Mouse (Mus musculus): ENCODE data around the gene Akap13. TPM values are rescaled to one million over a fixed set of nuclear protein-coding genes. Genes with fewer than 3 reads are reported as not detected.

Gene Akap13
- total RNA-seq, 2 experiments from 2014 or later: 22.5 to 29.6 TPM

DNA sequence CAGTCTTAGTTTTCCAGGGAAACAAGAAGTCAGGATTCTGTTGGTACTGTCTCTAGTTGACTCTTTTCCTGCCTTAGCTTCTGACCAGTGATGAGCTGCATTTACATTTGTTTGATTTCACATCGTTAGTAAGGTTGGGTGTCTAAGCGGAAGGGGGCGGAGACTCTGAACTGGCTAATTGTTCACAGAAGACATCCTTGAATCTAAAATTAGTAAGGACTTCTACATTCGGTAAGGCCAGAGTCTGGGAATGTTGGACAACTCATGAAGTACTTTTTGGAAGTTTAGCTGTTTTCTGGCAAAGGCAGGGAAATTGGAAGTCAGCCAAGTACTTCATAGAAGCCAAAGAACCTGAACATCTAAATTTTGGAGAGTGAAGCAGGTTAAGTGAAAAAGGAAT is 188.7 kb downstream of the Akap13 start:
- intact Hi-C loops (cut with DNase I): no loop called here
- DNase-seq (ENCODE audit: low spot score in 2 of 2): no peak

DNA sequence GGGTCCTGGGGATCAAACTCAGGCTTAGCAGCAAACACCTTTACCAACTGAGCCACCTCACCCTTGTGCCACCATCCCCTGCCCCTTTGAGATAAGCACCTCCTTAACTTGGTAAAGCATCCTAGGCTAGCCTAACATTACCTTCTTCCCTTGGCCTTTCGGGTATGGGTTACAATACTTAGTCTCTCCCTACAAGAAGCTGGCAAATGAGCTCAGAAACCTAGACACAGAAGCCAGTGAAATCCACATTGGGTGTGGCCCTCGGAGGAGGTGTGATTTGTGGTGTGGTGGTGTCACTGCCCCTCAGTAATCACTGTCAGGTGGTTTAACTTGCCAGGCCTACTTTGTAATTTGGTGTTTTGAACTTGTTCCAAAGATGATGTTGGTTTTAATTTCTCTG is 189.3 kb downstream of the Akap13 start:
- DNase-seq (ENCODE audit: low spot score in 2 of 2): no peak
- intact Hi-C loops (cut with DNase I): no loop called here

DNA sequence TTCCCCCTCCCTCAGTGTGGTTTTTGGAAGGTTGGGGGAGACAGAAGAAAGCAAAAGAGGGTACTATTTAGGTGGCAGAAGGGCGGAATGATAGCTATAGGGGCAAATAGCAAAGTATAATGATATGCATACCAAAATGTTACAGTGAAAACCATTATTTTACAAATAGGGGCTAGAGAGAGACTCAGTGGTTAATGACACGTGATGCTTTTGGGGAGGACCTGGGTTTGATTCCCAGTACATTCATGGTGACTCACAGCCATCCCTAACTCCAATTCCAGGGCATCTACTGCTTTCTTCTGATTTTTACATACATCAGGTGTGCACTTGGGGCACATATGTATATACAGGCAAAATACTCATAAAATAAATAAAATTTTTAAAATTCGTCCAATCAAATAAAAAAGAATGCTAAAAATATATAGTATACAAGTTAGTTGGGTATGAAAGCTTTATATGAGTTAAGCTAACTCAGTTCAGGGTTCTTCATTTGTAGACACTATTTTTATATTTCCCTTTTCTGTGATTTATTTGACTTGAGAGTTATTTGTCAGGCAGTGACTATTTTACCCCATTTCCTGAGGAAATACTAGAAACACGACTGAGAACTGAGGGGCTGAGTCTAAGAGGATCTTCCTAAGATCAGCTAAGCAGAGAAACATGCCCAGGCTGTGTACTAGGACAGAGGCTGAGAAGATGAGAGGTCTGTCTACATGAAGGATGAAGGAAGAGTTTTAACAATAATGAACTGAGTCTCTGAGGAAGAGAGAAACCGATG is 190.0 kb downstream of the Akap13 start:
- intact Hi-C loops (cut with DNase I): no loop called here
- no peak for DNase-seq (ENCODE audit: low spot score in 2 of 2)

DNA sequence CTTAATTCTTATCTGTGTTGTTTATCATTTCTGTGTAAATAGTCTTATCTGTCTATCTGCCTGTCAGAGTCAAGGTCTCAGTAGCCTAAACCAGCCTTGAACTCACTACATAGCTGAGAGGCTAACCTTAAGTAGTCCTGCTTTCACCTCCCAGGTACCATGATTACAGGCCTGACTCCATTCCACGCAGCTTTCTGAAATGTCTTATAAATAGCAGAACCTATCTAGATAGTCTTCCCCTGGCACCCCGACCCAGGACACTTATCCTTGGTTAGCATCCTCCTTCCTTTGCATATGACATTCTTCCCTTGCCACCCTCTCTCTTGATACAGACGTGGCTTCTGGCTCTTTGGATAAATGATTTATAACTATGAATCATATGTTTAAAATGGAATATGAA is 192.7 kb downstream of the Akap13 start:
- intact Hi-C loops (cut with DNase I): no loop called here
- DNase-seq (ENCODE audit: low spot score in 2 of 2): no peak

DNA sequence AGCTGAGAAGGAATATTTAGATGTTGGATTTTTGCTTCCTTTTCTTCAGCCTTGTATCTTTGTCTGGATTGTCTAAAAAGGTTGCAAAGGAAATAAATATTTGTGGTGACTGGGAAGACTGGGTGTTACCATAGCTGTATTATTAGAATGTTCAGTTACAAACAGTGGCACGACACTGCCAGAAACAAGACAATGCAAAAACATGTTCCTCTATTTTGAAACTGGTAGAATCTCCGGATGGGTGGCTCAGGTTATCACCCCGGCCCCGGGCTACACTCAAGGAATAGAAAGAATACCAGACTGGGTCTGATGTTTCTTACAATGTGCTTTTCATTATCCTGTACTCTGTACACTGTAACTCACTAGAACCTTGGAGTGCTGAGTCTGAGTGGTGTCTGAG is 193.6 kb downstream of the Akap13 start:
- no peak for DNase-seq (ENCODE audit: low spot score in 2 of 2)
- intact Hi-C loops (cut with DNase I): no loop called here

DNA sequence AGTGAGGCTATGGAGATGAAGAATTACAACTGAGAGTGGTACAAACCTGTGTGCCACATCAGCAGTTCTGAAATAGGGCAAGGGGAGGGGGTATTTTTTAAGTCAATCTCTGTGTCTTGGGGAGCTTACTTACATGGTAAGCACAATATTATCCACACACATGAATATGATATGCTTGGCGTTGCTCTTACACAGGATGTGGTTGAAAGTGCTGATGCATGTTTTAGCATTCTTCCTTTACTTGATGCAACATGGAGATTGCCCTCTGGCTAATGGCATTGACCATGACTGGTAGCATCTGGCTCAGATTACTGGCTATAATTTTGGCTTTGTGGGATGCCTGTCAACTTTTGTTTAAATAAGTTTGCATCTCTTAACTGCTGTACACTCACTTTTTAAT is 194.6 kb downstream of the Akap13 start:
- intact Hi-C loops (cut with DNase I): no loop called here
- DNase-seq (ENCODE audit: low spot score in 2 of 2): no peak

DNA sequence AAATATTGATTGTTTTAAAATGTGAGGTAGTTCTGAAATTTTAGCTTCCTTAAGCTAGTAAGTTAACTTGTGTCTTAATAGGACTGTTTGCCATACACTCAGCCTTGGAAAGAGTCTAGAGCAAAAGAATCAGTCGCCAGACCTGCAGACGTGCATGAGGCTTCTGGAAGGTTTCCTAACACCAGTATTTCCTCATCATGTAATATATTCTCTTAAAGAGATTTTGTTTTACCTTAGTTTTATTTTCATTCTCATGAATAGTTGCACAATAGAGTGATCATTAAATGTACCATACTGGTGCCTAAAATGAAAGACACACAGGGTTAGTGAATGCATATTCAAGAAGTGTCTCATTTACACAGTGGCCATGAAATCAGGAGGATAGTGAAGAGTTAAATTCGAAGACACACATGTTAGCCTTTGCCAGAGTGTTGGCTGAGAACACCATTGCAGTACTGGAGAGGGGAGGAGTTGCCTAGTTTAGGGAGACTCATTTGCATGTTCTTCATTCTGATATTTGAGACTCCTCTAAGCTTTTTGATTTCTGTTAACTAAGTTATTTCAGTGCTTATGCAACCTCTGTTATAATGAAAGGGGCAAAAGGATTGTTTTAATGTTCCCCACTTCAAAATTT is 198.5 kb downstream of the Akap13 start:
- intact Hi-C loops (cut with DNase I): no loop called here
- DNase-seq (ENCODE audit: low spot score in 2 of 2): no peak

DNA sequence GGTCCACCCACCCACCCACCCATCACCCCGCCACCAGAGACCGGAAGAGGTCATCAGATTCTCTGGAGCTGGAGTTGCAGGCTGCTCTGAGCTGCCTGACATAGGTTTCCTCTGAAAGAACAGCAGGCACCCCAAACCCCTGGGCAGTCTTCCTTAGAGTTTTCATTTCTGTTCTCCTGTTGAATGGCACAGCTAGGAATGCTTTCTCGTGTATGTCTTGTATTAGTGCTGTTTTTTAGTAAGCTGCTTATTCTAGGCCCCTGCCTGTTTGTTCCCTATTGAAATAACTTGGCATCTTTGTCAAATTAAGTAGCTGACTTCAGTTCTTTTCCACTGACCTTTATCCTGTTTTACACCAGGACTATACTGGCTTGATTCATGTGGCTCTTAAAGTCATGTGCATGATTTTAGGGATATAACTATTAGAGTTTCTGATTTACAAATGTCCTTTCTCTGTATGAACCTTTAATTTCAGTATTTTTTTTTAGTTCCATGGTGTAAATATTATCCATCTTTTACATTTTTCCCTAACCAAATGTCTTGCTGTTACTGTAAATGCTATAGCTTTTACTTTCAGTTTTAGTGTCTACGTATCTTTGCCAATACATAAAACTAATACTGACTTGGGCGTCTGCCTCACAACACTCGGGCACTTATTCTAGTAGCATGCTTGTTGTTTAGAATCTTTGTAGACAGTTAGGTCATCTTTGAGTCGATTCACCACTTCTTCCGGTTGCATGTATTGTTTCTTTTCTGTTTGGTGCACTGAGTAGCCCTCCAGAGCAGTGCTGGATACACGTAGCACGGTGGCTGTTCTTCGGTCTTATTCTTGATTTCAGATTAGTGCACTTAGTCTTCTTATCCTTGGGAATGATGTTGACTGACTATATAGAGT is 200.1 kb downstream of the Akap13 start:
- DNase-seq (ENCODE audit: low spot score in 2 of 2): no peak
- intact Hi-C loops (cut with DNase I): no loop called here

DNA sequence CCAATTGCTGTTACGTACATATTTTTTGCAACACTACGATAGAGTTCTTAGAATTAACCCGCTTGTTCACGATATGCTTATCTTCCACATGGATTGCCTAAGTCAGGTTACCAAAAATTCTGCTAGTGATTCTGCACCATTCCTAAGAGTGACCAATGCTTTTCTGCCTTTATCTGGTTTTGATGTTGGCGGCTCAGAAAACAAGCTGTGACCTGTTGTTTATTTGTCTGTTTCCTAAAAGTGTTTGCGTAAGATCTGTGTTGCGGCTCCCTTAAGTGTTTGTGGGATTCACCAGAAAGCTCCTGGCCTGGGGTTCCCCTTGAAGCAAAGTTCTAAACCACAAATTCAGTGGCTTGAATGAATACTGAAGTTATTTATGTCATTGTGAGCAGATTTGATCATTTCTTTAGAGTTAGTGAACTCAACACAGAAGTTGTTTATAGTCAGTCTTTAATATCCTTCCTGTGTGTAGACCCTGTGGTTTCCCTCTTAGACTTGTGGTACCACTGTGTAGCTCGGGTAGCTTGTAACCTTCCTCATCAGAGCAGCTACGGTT is 201.0 kb downstream of the Akap13 start:
- no peak for DNase-seq (ENCODE audit: low spot score in 2 of 2)
- intact Hi-C loops (cut with DNase I): no loop called here

DNA sequence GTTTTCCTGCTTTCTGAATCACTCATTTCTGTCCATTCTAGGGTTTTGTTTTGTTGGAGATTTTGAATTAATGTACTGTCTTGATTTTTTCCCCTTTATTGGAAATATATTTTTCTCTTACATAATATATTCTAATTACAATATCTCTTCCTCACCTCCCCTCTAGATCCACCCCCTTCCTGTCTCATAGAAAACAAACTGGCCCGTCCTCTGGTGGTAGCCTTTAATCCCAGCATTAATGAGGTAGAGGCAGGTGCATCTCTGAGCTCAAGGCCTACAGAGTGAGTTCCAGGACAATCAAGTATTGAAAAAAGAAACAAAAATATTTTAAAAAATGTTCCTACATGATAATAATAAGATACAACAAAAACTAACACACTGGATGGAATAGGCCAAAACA is 201.6 kb downstream of the Akap13 start:
- intact Hi-C loops (cut with DNase I): no loop called here
- DNase-seq (ENCODE audit: low spot score in 2 of 2): no peak

DNA sequence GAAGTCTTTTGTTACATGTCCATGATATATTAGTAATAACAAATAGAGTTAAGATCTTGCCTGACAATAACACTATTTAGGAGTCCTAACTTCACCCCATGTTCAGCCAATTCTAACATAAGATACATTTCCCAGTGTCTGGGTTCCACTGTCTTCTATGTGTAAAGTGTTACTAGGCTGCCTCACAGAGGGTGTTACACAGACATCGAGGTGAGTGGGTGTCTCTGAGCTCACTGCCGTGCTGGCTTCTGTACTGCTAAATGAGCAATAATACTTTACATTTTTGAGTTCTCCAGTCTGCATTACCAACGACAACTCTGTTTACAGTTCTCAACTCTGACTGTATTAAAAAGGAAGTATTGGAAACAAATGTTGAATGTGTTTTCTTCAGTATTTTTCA is 209.1 kb downstream of the Akap13 start:
- DNase-seq (ENCODE audit: low spot score in 2 of 2): no peak
- intact Hi-C loops (cut with DNase I): no loop called here

DNA sequence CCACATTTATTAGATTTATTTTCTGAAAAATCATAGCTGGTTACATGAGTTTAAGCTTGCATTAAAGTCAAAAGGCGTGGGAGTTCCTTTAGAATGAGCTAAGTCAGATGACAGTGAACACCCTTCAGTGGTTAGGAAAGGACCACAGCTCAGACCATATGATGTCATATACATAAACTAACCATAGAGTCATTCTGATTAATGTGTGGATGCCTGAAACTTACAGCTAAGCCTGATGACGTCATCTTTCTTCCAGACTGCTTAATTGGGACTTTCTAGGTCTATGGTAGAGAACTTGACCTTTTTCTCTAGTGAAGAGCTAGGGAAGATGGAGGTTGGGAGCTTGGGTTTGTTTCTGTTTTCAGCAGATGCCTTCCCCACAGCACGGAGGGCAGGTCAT is 211.6 kb downstream of the Akap13 start:
- no peak for DNase-seq (ENCODE audit: low spot score in 2 of 2)
- intact Hi-C loops (cut with DNase I): no loop called here

DNA sequence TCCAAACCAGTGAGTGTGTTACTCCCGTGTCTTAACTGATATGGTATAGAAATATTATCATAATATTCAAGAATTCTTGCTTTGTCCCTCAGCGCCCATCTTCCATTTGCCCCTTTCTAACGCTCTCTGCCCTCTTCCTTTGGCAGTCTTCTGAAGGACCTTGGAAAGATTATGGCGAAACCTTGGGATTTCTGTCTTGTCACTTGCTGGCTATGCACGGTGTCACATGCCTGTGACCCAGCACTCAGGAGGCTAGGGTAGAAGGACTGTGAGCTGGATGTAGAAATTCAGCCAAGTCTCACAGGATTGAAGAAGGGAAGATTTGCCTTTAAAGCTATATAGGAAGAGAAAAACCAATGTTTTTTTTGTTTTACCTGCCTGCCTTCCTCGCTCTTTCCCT is 212.2 kb downstream of the Akap13 start:
- intact Hi-C loops (cut with DNase I): no loop called here
- no peak for DNase-seq (ENCODE audit: low spot score in 2 of 2)

DNA sequence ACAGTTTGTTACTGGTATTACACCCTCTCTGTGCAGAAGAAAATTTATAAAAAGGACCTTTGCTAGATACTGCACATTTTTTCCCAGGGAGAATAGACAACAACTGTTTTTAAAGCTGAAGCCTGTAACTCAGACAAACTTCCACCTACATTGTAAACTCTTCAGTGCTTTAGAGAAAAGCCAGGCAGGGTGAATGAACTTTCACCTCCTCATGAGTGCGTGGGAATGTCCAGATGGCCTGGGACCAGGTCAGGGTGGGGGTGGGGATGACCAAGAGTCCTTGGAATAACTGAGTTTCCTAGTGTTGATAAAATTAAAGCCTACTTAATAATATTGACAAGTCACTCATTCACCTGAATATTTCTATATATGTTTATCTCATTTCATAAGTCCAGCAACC is 213.1 kb downstream of the Akap13 start:
- intact Hi-C loops (cut with DNase I): no loop called here
- no peak for DNase-seq (ENCODE audit: low spot score in 2 of 2)

DNA sequence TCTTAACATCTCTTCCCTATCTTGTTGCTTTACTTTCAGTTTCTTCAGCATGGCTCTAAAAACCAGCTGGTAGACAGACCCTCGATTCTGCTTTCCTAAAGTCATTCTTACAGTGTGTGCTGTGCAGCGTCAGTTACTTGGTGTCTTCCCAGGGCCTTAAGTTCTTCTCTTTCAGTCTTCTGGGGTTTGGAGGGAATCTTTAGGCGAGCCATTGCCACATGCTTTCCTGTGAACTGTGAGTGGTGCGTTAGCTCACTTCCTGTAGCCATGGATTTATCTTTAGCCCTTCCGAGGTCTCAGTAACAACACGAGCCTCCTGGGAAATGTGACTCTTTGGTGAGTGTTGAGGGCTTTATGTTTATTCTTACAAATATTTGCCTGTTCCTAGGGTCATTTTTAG is 214.1 kb downstream of the Akap13 start:
- intact Hi-C loops (cut with DNase I): no loop called here

DNA sequence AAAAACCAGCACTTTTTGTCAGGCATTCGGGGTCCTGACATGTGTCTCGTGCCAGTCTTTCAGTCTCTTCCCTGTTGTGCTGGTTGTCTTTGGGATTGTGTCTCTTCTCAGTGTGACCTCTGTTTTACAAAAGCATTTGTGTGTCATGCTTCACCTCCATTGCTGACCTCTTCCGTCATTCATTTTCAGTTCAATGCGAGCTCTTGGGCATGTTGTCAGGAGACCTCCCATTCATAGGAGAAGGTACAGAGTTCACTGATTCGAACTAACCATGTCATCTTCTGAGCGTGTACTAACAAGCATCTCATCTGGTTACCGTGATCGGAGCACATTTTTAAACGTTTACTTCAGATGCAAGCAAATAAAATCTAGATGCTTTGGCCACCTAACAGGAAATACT is 224.3 kb downstream of the Akap13 start:
- intact Hi-C loops (cut with DNase I): no loop called here
- DNase-seq (ENCODE audit: low spot score in 2 of 2): no peak

More for the DNA sequence above, 214.1 kb downstream of the Akap13 start:
- no peak for DNase-seq (ENCODE audit: low spot score in 2 of 2)

DNA sequence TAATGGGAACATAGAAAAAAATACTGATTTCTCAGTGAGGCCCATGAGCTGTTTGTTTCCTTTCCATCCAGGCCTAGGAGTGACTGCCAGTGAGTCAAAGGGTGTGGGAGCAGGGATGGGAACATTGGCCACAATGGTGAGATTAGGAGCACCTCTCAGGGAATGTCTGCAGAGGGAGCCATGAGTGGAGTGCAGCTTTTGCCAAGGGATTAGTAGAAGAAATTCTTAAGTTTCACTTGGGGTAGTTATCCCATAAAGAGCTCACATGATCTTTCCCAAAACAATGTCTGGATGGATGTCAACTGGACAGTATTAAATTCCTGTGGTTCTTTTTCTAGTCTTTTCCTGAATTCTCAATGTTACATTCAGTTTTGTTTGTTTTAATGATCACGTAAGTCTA is 227.6 kb downstream of the Akap13 start:
- intact Hi-C loops (cut with DNase I): no loop called here
- no peak for DNase-seq (ENCODE audit: low spot score in 2 of 2)

DNA sequence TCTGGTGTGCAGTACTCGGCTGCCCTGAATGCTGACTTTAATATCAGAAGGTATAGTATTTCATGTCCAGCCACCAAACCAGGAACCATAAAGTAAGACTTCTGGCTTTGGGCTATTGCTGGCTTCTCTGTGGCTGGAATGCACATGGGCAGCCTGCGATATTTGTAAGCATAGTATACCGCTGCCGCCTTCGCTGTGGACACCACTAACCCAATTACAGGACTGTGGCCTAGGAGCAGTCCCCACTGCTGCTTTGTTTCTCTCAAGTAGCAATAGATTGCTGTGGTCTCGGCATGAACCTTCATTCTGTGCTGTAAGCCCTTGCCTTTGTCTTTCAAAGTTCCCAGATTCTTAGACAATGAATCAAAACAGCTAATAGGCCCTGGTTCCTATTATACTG is 228.1 kb downstream of the Akap13 start:
- DNase-seq (ENCODE audit: low spot score in 2 of 2): no peak
- intact Hi-C loops (cut with DNase I): no loop called here

DNA sequence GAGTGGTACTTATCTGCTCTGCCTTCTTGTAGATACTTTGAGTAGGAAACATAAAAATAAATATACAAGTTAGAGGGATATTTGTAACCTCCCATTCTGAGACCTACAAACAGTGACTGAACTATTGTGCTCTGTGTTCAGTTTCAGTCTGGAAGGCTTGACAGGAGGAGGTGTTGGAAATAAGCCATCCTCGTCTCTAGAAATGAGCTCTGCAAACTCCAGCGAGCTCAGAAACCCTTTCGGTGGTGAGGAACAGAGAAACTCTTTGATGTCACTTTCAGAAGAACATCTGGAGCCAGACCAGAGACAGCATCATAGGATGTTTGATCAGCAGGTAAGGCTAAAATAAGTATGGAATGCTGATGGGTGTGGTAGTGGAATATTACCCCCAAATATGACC is 229.6 kb downstream of the Akap13 start:
- no peak for DNase-seq (ENCODE audit: low spot score in 2 of 2)

More for the DNA sequence above, 229.6 kb downstream of the Akap13 start:
- intact Hi-C loops (cut with DNase I): no loop called here

Measured in left cerebral cortex, postnatal 14 days (tissue).